Mouse (Mus musculus): Measurements from ENCODE around the gene Med31. TPM values are rescaled to one million over a fixed set of nuclear protein-coding genes. Genes with fewer than 3 reads are reported as not detected.
A peak's percentile ranks its signal among the peaks of the same experiment; 100 is the strongest.

Med31 gene
- polyA plus RNA-seq (2014; fragmentation: Nextera tagmentation; extraction: Ambion mirVana): 58.8 and 61.7 TPM in 2 replicates

GRCm38 (mm10) chr11:72215410-72215797 is at the start of gene Med31:
Gene Med31 (minus strand): TSS chr11:72215592.
- no peaks in the 10 kb centered on the region for H3K9me3 ChIP-seq (ENCODE audit: control insufficient read depth, low read length)
- H3K4me1 ChIP-seq (replicated peaks; ENCODE audit: control insufficient read depth, insufficient read depth, low read length): no peaks in the 10 kb centered on the region
- H3K36me3 ChIP-seq (ENCODE audit: control insufficient read depth, insufficient read depth, low read length): peaks cover 11% of the 10 kb centered on the region; the same call in 1 of the 2 replicates
- peak within 1 kb of the TSS; percentile 80 for H3K9ac ChIP-seq (ENCODE audit: low read depth, low read length)
- no peaks in the 10 kb centered on the region for H3K27me3 ChIP-seq (ENCODE audit: control insufficient read depth, insufficient read depth, low read length)
- ATAC-seq (ENCODE audit: low FRiP score) (peak; percentile 85), DNase-seq (ENCODE audit: low spot score) (peak; percentile 70)
- H3K4me2 ChIP-seq (replicated peaks; ENCODE audit: low read depth, low read length): peak within 1 kb of the TSS; percentile 94
- H3K4me3 ChIP-seq (ENCODE audit: low read depth, low read length): peak within 1 kb of the TSS; percentile 90
- peak within 1 kb of the TSS; percentile 62; the same call in 1 of the 2 replicates for H3K27ac ChIP-seq (ENCODE audit: low read depth, low read length)
- 3% methylated on average over 29 of the region's 29 CpGs for WGBS

GRCm38 (mm10) chr11:72256441-72256840 is 41.0 kb upstream of the Med31 start:
- Histone ChIP-seq H3K36me3 (ENCODE audit: control insufficient read depth, insufficient read depth, low read length) (no peaks in the 10 kb centered on the region), H3K9me3 (ENCODE audit: control insufficient read depth, low read length) (no peaks in the 10 kb centered on the region), H3K9ac (ENCODE audit: low read depth, low read length) (no peak overlapping the region), H3K4me2 (replicated peaks; ENCODE audit: low read depth, low read length) (no peak overlapping the region), H3K27ac (ENCODE audit: low read depth, low read length) (no peak overlapping the region), H3K4me3 (ENCODE audit: low read depth, low read length) (no peak overlapping the region), H3K4me1 (replicated peaks; ENCODE audit: control insufficient read depth, insufficient read depth, low read length) (no peaks in the 10 kb centered on the region), H3K27me3 (ENCODE audit: control insufficient read depth, insufficient read depth, low read length) (no peaks in the 10 kb centered on the region)
- DNase-seq (ENCODE audit: low spot score): no peak
- no peak for ATAC-seq (ENCODE audit: low FRiP score)
- 78% methylated on average over 2 of the region's 2 CpGs for WGBS

- Histone ChIP-seq H3K36me3 (ENCODE audit: control insufficient read depth, insufficient read depth, low read length) (no peaks in the 10 kb centered on the region), H3K9me3 (ENCODE audit: control insufficient read depth, low read length) (no peaks in the 10 kb centered on the region), H3K9ac (ENCODE audit: low read depth, low read length) (no peak overlapping the region), H3K4me3 (ENCODE audit: low read depth, low read length) (no peak overlapping the region), H3K27ac (ENCODE audit: low read depth, low read length) (no peak overlapping the region), H3K4me1 (replicated peaks; ENCODE audit: control insufficient read depth, insufficient read depth, low read length) (no peaks in the 10 kb centered on the region), H3K4me2 (replicated peaks; ENCODE audit: low read depth, low read length) (no peak overlapping the region), H3K27me3 (ENCODE audit: control insufficient read depth, insufficient read depth, low read length) (no peaks in the 10 kb centered on the region)
- WGBS: 89% methylated on average over 4 of the region's 4 CpGs
- DNase-seq (ENCODE audit: low spot score) (no peak), ATAC-seq (ENCODE audit: low FRiP score) (no peak)
Observed at GRCm38 (mm10) chr11:72255629-72256028, 40.2 kb upstream of the Med31 start.

GRCm38 (mm10) chr11:72245196-72245753 is 29.9 kb upstream of the Med31 start:
- 73% methylated on average over 8 of the region's 8 CpGs for WGBS
- no peak for ATAC-seq (ENCODE audit: low FRiP score)

GRCm38 (mm10) chr11:72240062-72240860 is 24.9 kb upstream of the Med31 start:
- Histone ChIP-seq H3K9me3 (ENCODE audit: control insufficient read depth, low read length) (no peaks in the 10 kb centered on the region), H3K36me3 (ENCODE audit: control insufficient read depth, insufficient read depth, low read length) (no peaks in the 10 kb centered on the region), H3K4me2 (replicated peaks; ENCODE audit: low read depth, low read length) (no peak overlapping the region), H3K27me3 (ENCODE audit: control insufficient read depth, insufficient read depth, low read length) (no peaks in the 10 kb centered on the region), H3K27ac (ENCODE audit: low read depth, low read length) (no peak overlapping the region), H3K9ac (ENCODE audit: low read depth, low read length) (no peak overlapping the region), H3K4me1 (replicated peaks; ENCODE audit: control insufficient read depth, insufficient read depth, low read length) (no peaks in the 10 kb centered on the region), H3K4me3 (ENCODE audit: low read depth, low read length) (no peak overlapping the region)
- DNase-seq (ENCODE audit: low spot score): no peak
- no peak for ATAC-seq (ENCODE audit: low FRiP score)
- WGBS: 81% methylated on average over 4 of the region's 4 CpGs

More at GRCm38 (mm10) chr11:72245196-72245753, 29.9 kb upstream of the Med31 start:
- no peak for DNase-seq (ENCODE audit: low spot score)
- Histone ChIP-seq H3K4me3 (ENCODE audit: low read depth, low read length) (no peak overlapping the region), H3K4me2 (replicated peaks; ENCODE audit: low read depth, low read length) (no peak overlapping the region), H3K4me1 (replicated peaks; ENCODE audit: control insufficient read depth, insufficient read depth, low read length) (no peaks in the 10 kb centered on the region), H3K36me3 (ENCODE audit: control insufficient read depth, insufficient read depth, low read length) (no peaks in the 10 kb centered on the region), H3K9me3 (ENCODE audit: control insufficient read depth, low read length) (no peaks in the 10 kb centered on the region), H3K27me3 (ENCODE audit: control insufficient read depth, insufficient read depth, low read length) (no peaks in the 10 kb centered on the region), H3K27ac (ENCODE audit: low read depth, low read length) (no peak overlapping the region), H3K9ac (ENCODE audit: low read depth, low read length) (no peak overlapping the region)

- Histone ChIP-seq H3K4me3 (ENCODE audit: low read depth, low read length) (no peak overlapping the region), H3K4me2 (replicated peaks; ENCODE audit: low read depth, low read length) (no peak overlapping the region), H3K27me3 (ENCODE audit: control insufficient read depth, insufficient read depth, low read length) (no peaks in the 10 kb centered on the region), H3K36me3 (ENCODE audit: control insufficient read depth, insufficient read depth, low read length) (no peaks in the 10 kb centered on the region), H3K9ac (ENCODE audit: low read depth, low read length) (no peak overlapping the region), H3K27ac (ENCODE audit: low read depth, low read length) (no peak overlapping the region), H3K9me3 (ENCODE audit: control insufficient read depth, low read length) (no peaks in the 10 kb centered on the region), H3K4me1 (replicated peaks; ENCODE audit: control insufficient read depth, insufficient read depth, low read length) (no peaks in the 10 kb centered on the region)
- ATAC-seq (ENCODE audit: low FRiP score) (no peak), DNase-seq (ENCODE audit: low spot score) (no peak)
- 69% methylated on average over 5 of the region's 5 CpGs for WGBS
Observed at GRCm38 (mm10) chr11:72234013-72234412, 18.6 kb upstream of the Med31 start.

GRCm38 (mm10) chr11:72232991-72233390 is 17.6 kb upstream of the Med31 start:
- no peak overlapping the region for H3K27ac ChIP-seq (ENCODE audit: low read depth, low read length)
- no peaks in the 10 kb centered on the region for H3K27me3 ChIP-seq (ENCODE audit: control insufficient read depth, insufficient read depth, low read length)
- ATAC-seq (ENCODE audit: low FRiP score): no peak
- no peaks in the 10 kb centered on the region for H3K36me3 ChIP-seq (ENCODE audit: control insufficient read depth, insufficient read depth, low read length)
- 81% methylated on average over 1 of the region's 1 CpGs for WGBS
- no peak for DNase-seq (ENCODE audit: low spot score)
- H3K4me3 ChIP-seq (ENCODE audit: low read depth, low read length): no peak overlapping the region
- H3K4me1 ChIP-seq (replicated peaks; ENCODE audit: control insufficient read depth, insufficient read depth, low read length): no peaks in the 10 kb centered on the region
- H3K9ac ChIP-seq (ENCODE audit: low read depth, low read length): no peak overlapping the region
- H3K9me3 ChIP-seq (ENCODE audit: control insufficient read depth, low read length): no peaks in the 10 kb centered on the region
- H3K4me2 ChIP-seq (replicated peaks; ENCODE audit: low read depth, low read length): no peak overlapping the region

GRCm38 (mm10) chr11:72232068-72232467 is 16.7 kb upstream of the Med31 start:
- 83% methylated on average over 7 of the region's 7 CpGs for WGBS
- H3K9ac ChIP-seq (ENCODE audit: low read depth, low read length): no peak overlapping the region
- no peak overlapping the region for H3K27ac ChIP-seq (ENCODE audit: low read depth, low read length)
- no peaks in the 10 kb centered on the region for H3K27me3 ChIP-seq (ENCODE audit: control insufficient read depth, insufficient read depth, low read length)
- no peak overlapping the region for H3K4me3 ChIP-seq (ENCODE audit: low read depth, low read length)
- DNase-seq (ENCODE audit: low spot score): no peak
- no peaks in the 10 kb centered on the region for H3K4me1 ChIP-seq (replicated peaks; ENCODE audit: control insufficient read depth, insufficient read depth, low read length)
- H3K9me3 ChIP-seq (ENCODE audit: control insufficient read depth, low read length): no peaks in the 10 kb centered on the region
- no peaks in the 10 kb centered on the region for H3K36me3 ChIP-seq (ENCODE audit: control insufficient read depth, insufficient read depth, low read length)
- no peak for ATAC-seq (ENCODE audit: low FRiP score)
- H3K4me2 ChIP-seq (replicated peaks; ENCODE audit: low read depth, low read length): no peak overlapping the region

GRCm38 (mm10) chr11:72228513-72228912 is 13.1 kb upstream of the Med31 start:
- no peaks in the 10 kb centered on the region for H3K4me1 ChIP-seq (replicated peaks; ENCODE audit: control insufficient read depth, insufficient read depth, low read length)
- 96% methylated on average over 4 of the region's 4 CpGs for WGBS
- no peak for ATAC-seq (ENCODE audit: low FRiP score)
- no peak for DNase-seq (ENCODE audit: low spot score)
- H3K4me3 ChIP-seq (ENCODE audit: low read depth, low read length): no peak overlapping the region
- H3K36me3 ChIP-seq (ENCODE audit: control insufficient read depth, insufficient read depth, low read length): no peaks in the 10 kb centered on the region
- no peaks in the 10 kb centered on the region for H3K27me3 ChIP-seq (ENCODE audit: control insufficient read depth, insufficient read depth, low read length)
- no peaks in the 10 kb centered on the region for H3K9me3 ChIP-seq (ENCODE audit: control insufficient read depth, low read length)
- no peak overlapping the region for H3K9ac ChIP-seq (ENCODE audit: low read depth, low read length)
- H3K4me2 ChIP-seq (replicated peaks; ENCODE audit: low read depth, low read length): no peak overlapping the region
- H3K27ac ChIP-seq (ENCODE audit: low read depth, low read length): no peak overlapping the region

All from hindbrain, embryonic 11.5 days (tissue).